Mouse (Mus musculus): ENCODE measurements around the gene Ssr2. TPM values are rescaled to one million over a fixed set of nuclear protein-coding genes. Genes with fewer than 3 reads are reported as not detected.
A peak's percentile ranks its signal among the peaks of the same experiment; 100 is the strongest.

Gene Ssr2
- 294 and 311 TPM in 2 replicates for polyA plus RNA-seq (2015; fragmentation: Nextera tagmentation; extraction: Ambion mirVana)

DNA sequence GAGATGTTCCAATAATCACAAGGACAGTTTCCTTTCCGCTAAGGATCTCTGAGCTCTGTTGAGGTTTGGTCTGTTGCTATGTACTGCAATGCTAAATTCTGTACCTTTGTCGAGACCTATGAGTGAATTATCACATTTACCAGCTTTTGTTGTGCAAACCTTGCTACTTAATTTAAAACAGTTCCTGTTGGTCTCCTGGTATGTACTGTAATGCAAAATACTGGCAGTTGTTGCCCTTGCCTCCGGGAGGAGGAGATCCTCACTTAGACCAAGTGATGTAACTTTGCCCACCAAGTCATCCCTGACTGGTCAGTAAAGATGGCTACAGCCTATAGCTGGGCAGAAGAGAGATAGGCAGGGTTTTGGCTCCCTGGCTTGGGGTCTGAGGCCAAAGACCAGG is at the start of gene Ssr2:
TSS of gene Ssr2 (plus strand) at position 337 of the 400 bp plus-strand sequence.
- H3K27me3 ChIP-seq (ENCODE audit: insufficient read depth, low read length), result no peaks in the 10 kb centered on the region
- no peak for TF ChIP-seq CTCF (IDR thresholded peaks at IDR 0.05; ENCODE audit: low read depth)
- H3K4me2 ChIP-seq (ENCODE audit: low read length), result no peak within 1 kb of the TSS
- H3K27ac ChIP-seq, result no peak within 1 kb of the TSS
- 88% methylated on average over 3 of the region's 3 CpGs for WGBS
- H3K4me3 ChIP-seq (replicated peaks; ENCODE audit: low read depth, low read length), result no peak within 1 kb of the TSS
- no peaks in the 10 kb centered on the region for H3K36me3 ChIP-seq (ENCODE audit: insufficient read depth, low read length)
- ATAC-seq (replicated peaks; ENCODE audit: low FRiP score, low read depth) (no peak), DNase-seq (ENCODE audit: low spot score) (no peak)
- H3K4me1 ChIP-seq (replicated peaks; ENCODE audit: insufficient read depth, low read length), result peaks cover 6% of the 10 kb centered on the region; the same call in 1 of the 2 replicates
- H3K9me3 ChIP-seq (replicated peaks; ENCODE audit: low read length), result no peaks in the 10 kb centered on the region
- H3K9ac ChIP-seq (ENCODE audit: low read depth, low read length), result no peak within 1 kb of the TSS

DNA sequence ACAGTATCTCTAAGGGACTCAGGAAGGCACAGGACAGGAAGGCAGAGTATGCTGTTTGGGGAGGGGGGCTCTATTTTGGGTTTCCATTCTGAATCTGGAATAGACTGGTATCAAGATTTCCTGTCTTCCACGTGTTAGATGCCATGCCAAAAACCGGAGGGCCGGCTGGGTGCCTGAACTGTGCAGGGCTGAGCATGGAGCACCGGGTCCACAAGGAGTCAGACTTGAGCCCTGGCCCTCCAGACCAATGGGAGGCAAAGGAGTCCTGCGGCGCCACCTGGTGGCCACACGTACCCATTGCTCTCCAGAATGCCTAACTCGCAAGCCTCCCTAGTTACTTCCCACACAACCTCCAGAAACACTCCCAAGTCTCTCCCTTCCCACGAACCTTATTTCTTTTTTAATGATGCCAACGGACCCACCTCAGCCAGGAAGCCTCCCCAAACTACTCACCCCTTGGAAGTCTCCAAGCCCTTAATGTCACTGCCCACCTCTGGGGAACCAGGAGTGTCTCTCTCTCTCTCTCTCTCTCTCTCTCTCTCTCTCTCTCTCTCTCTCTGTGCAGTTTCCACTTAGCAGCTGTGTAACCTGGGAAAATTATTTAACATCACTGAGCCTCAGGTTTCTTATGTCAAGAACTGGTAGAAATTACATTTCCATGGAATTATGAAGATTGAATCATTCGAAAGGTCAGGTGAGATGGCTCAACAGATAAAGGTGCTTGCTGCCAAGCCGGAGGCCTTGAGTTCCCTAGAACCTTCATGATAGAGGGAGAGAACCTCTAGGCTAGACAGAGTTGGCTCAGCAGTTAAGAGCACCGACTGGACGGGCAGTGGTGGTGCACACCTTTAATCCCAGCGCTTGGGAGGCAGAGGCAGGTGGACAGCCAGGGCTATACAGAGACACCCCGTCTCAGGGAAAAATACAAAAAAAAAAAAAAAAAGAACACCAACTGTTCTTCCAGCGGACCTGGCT is 49.2 kb upstream of the Ssr2 start:
- Histone ChIP-seq H3K4me2 (ENCODE audit: low read length) (no peak overlapping the region), H3K4me1 (replicated peaks; ENCODE audit: insufficient read depth, low read length) (peaks cover 24% of the 10 kb centered on the region), H3K27me3 (ENCODE audit: insufficient read depth, low read length) (no peaks in the 10 kb centered on the region), H3K4me3 (replicated peaks; ENCODE audit: low read depth, low read length) (no peak overlapping the region), H3K27ac (no peak overlapping the region), H3K36me3 (ENCODE audit: insufficient read depth, low read length) (no peaks in the 10 kb centered on the region), H3K9ac (ENCODE audit: low read depth, low read length) (no peak overlapping the region), H3K9me3 (replicated peaks; ENCODE audit: low read length) (no peaks in the 10 kb centered on the region)
- ATAC-seq (replicated peaks; ENCODE audit: low FRiP score, low read depth) (peak; percentile 83), DNase-seq (ENCODE audit: low spot score) (peak; percentile 96)
- WGBS, result 31% methylated on average over 17 of the region's 17 CpGs
- peak; percentile 100 for TF ChIP-seq CTCF (IDR thresholded peaks at IDR 0.05; ENCODE audit: low read depth)

DNA sequence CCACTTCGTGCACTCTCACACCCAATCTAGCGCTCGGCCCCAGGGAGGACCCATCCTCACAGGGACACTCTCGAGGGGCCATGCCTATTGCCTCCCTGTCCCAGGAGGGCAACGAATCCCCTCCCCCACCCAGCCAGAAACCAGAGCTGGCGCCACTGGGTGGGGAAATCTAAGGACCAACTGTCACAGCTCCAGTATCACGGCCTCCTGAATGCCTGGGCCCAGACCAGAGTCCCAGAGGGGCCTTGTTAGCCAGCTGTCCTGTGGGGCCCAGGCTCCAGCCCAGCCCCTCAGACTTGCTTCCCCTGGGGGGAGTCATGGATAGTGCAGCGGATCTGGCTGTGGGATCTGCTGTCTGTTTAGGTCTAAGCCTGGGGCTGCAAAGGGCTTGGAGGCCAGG is 48.1 kb upstream of the Ssr2 start:
- Histone ChIP-seq H3K27ac (no peak overlapping the region), H3K4me3 (replicated peaks; ENCODE audit: low read depth, low read length) (no peak overlapping the region), H3K9me3 (replicated peaks; ENCODE audit: low read length) (no peaks in the 10 kb centered on the region), H3K4me2 (ENCODE audit: low read length) (no peak overlapping the region), H3K36me3 (ENCODE audit: insufficient read depth, low read length) (no peaks in the 10 kb centered on the region), H3K4me1 (replicated peaks; ENCODE audit: insufficient read depth, low read length) (peaks cover 24% of the 10 kb centered on the region), H3K9ac (ENCODE audit: low read depth, low read length) (no peak overlapping the region), H3K27me3 (ENCODE audit: insufficient read depth, low read length) (no peaks in the 10 kb centered on the region)
- no peak for ATAC-seq (replicated peaks; ENCODE audit: low FRiP score, low read depth)
- WGBS, result 33% methylated on average over 8 of the region's 8 CpGs
- TF ChIP-seq CTCF (IDR thresholded peaks at IDR 0.05; ENCODE audit: low read depth), result no peak
- DNase-seq (ENCODE audit: low spot score), result no peak

DNA sequence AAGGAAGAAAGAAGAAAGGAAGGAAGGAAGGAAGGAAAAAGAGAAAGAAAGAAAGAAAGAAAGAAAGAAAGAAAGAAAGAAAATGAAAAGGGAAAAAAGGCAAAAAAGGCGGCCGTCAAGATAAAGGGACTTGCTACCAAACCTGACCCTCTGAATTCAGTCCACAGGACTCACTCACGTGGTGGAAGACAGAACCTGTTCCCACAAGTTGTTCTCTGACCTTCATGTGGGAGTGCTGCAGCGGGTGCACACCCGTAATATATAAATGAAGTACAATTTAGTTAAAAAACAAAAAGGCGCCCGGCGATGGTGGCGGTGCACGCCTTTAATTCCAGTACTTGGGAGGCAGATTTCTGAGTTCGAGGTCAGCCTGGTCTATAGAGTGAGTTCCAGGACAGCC is 47.0 kb upstream of the Ssr2 start:
- Histone ChIP-seq H3K27ac (no peak overlapping the region), H3K9me3 (replicated peaks; ENCODE audit: low read length) (no peaks in the 10 kb centered on the region), H3K9ac (ENCODE audit: low read depth, low read length) (no peak overlapping the region), H3K4me3 (replicated peaks; ENCODE audit: low read depth, low read length) (no peak overlapping the region), H3K27me3 (ENCODE audit: insufficient read depth, low read length) (no peaks in the 10 kb centered on the region), H3K4me1 (replicated peaks; ENCODE audit: insufficient read depth, low read length) (peaks cover 26% of the 10 kb centered on the region), H3K4me2 (ENCODE audit: low read length) (no peak overlapping the region), H3K36me3 (ENCODE audit: insufficient read depth, low read length) (no peaks in the 10 kb centered on the region)
- no peak for TF ChIP-seq CTCF (IDR thresholded peaks at IDR 0.05; ENCODE audit: low read depth)
- ATAC-seq (replicated peaks; ENCODE audit: low FRiP score, low read depth), result no peak
- no peak for DNase-seq (ENCODE audit: low spot score)
- WGBS, result 63% methylated on average over 11 of the region's 11 CpGs

DNA sequence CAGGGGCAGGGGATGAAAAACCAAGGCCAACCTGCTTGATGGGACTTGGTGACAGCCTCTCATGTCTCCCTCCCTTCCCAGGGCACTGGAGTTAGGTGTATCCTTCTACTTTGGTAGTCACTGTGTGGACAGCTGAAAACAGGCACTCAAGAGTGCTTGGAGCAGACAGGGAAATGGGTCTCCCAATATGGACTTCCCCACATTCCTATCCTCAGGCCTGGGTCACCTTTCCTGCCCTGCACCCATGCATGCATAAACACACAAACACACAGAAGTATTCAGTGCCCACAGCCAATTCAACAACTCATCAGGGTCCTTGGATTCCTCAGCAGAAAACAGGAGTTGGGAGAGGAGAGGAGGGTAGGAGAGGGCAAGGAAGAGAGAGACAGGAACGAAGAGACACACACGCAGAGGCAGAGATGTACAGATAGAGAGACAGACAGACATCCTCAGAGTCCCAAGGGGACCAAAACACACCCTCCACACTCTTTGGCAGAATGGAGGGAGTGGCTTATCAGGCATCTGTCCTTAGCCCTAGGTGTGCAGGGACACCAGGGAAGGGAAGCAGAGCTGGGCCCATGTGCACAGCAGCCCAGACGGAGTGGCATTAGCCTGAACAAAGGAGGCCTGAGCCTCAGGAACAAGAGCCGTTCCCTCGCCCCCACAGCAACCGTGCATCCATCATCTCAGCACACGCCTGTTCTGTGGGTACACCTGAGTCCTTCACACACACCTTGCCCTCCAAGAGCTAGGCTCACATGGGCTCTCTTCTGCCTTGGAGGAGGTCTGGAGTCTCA is 46.3 kb upstream of the Ssr2 start:
- no peak for TF ChIP-seq CTCF (IDR thresholded peaks at IDR 0.05; ENCODE audit: low read depth)
- no peak for ATAC-seq (replicated peaks; ENCODE audit: low FRiP score, low read depth)

More for the DNA sequence above, 46.3 kb upstream of the Ssr2 start:
- Histone ChIP-seq H3K9ac (ENCODE audit: low read depth, low read length) (peak overlapping the region; percentile 38; the same call in 1 of the 2 replicates), H3K4me2 (ENCODE audit: low read length) (peak overlapping the region; percentile 89), H3K9me3 (replicated peaks; ENCODE audit: low read length) (no peaks in the 10 kb centered on the region), H3K4me1 (replicated peaks; ENCODE audit: insufficient read depth, low read length) (peaks cover 32% of the 10 kb centered on the region), H3K36me3 (ENCODE audit: insufficient read depth, low read length) (no peaks in the 10 kb centered on the region), H3K27ac (peak overlapping the region; percentile 40; the same call in 1 of the 2 replicates), H3K4me3 (replicated peaks; ENCODE audit: low read depth, low read length) (no peak overlapping the region), H3K27me3 (ENCODE audit: insufficient read depth, low read length) (no peaks in the 10 kb centered on the region)
- DNase-seq (ENCODE audit: low spot score), result no peak
- WGBS, result 36% methylated on average over 7 of the region's 7 CpGs
